ENCODE assay signal across 15 mouse cellular contexts in the genomic region with DNA sequence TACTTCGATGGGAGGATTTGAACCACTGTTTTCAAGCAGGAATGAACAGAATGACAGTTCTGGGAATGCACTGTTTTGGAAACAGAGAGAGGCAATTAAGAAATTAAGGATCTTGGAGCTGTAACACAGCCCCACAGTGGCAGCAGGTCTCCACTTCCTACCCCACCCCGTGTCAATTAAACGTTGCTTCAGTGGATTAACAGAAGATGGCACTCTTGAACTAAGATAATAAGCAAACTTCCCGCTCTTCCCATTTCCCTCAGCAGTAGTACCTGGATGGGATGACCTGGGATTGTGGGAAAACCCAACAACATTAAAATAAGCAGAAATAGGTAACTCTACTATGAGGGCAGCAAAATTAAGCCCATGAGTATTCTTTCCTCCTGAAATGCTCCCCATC.
DNase-seq lines count a peak whose midpoint lies in the region; ATAC-seq and TF ChIP-seq lines count a peak whose summit lies in the region.
"Had no signal": no experiment of that assay in that cellular context is flagged by ENCODE, and none has a peak within 500 bp of the region (broad histone marks: within the 10 kb centered on the region; RNA-seq: fewer than 3 reads in every experiment).

No protein-coding gene starts in this region.

- intact Hi-C loops in left cerebral cortex, adult 2 months (cut with DNase I) = loop anchor here (2.0 to 10.0 kb wide), 4 partner anchors 110 to 688 kb away; a partner anchor contains a TSS

- peak; percentile 64; the same call in 1 of the 2 replicates for ATAC-seq in frontal cortex, adult (ENCODE audit: low TSS enrichment)

- no peak for DNase-seq in frontal cortex, postnatal 14 days (ENCODE audit: low spot score in 2 of 2)
- DNase-seq in left cerebral cortex, adult 2 months (ENCODE audit: extremely low spot score in 1 of 2, low spot score in 2 of 2) = no peak
- DNase-seq in left cerebral cortex, adult 11 months (ENCODE audit: low spot score) = no peak
- DNase-seq in ES-CJ7 (ENCODE audit: low read depth, low spot score) = peak; percentile 50
- DNase-seq in thymus, postnatal 0 days (ENCODE audit: low spot score) = no peak
- DNase-seq in right cerebral cortex, postnatal 4 days = no peak
- DNase-seq: adrenal gland, adult 2 months; B cell, adult 2 months; cerebellum, adult 11-12 months; heart, postnatal 4 days; kidney, adult 18-20 months; liver, embryonic 13.5 days; lung, postnatal 14 days had no signal

- no peak overlapping the region for H3K4me3 ChIP-seq in left cerebral cortex, adult 2 months
- H3K4me3 ChIP-seq in cortical plate, adult 2 months (ENCODE audit: insufficient read depth, low read length) = no peak overlapping the region
- H3K4me3 ChIP-seq: liver, embryonic 13.5 days had no signal

- peak; percentile 50 for TF ChIP-seq CTCF in left cerebral cortex, adult 2 months (IDR thresholded peaks at IDR 0.05)
- TF ChIP-seq CTCF in cortical plate, adult 2 months (IDR thresholded peaks at IDR 0.05; ENCODE audit: extremely low read depth, insufficient read depth, low read length) = peak; percentile 40; the same call in 1 of the 2 replicates

- H3K4me1 ChIP-seq in cortical plate, adult 2 months (ENCODE audit: control insufficient read depth, insufficient read depth, low read length) = 0 out of 2 replicates have a peak, but pooled peaks cover 1% of the 10 kb centered on the region
- H3K4me1 ChIP-seq: liver, embryonic 13.5 days had no signal

- H3K27ac ChIP-seq in left cerebral cortex, adult 2 months = no peak overlapping the region
- H3K27ac ChIP-seq in cortical plate, adult 2 months (ENCODE audit: insufficient read depth, low read length) = no peak overlapping the region
- H3K27ac ChIP-seq: liver, embryonic 13.5 days had no signal

- TF ChIP-seq POLR2A in cortical plate, adult 2 months (IDR thresholded peaks at IDR 0.05; ENCODE audit: extremely low read depth, insufficient read depth, low read length) = no peak
